Mouse (Mus musculus): Measurements from ENCODE around the gene 4930503B20Rik. TPM values are rescaled to one million over a fixed set of nuclear protein-coding genes. Genes with fewer than 3 reads are reported as not detected.

Gene 4930503B20Rik
- total RNA-seq (2021), result not detected

GRCm38 (mm10) chr3:146651217-146651616, at the start of gene 4930503B20Rik:
Gene 4930503B20Rik (minus strand): TSS chr3:146651317.
- DNase-seq (ENCODE audit: extremely low spot score in 1 of 2, low spot score in 2 of 2), result no peak
- intact Hi-C loops (cut with DNase I), result no loop called here

GRCm38 (mm10) chr3:146700051-146700450, 48.9 kb upstream of the 4930503B20Rik start:
- DNase-seq (ENCODE audit: extremely low spot score in 1 of 2, low spot score in 2 of 2), result no peak
- intact Hi-C loops (cut with DNase I), result no loop called here

DNA sequence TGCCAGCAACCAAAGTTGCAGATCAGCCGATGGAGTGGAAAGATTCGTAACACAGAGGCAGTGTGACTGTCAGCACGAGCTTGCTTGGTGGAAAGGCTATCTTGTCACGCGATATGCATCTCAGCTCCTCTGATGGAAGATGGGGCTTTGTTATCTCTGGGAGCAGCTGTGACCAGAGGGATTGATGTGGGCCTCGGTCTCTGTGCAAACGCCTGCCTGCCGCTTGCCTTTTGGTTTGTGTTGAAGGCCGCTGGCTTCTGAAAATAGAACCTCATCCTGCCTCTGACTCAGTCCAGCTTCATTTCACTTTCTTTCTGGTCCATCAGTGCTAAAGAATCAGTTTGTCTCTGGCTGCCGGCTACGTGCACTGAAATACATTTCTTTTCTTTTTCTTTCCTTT, 47.9 kb upstream of the 4930503B20Rik start:
- no peak for DNase-seq (ENCODE audit: extremely low spot score in 1 of 2, low spot score in 2 of 2)

GRCm38 (mm10) chr3:146692547-146692946, 41.4 kb upstream of the 4930503B20Rik start:
- intact Hi-C loops (cut with DNase I), result no loop called here
- DNase-seq (ENCODE audit: extremely low spot score in 1 of 2, low spot score in 2 of 2), result no peak

More for the DNA sequence above, 47.9 kb upstream of the 4930503B20Rik start:
- intact Hi-C loops (cut with DNase I), result no loop called here

DNA sequence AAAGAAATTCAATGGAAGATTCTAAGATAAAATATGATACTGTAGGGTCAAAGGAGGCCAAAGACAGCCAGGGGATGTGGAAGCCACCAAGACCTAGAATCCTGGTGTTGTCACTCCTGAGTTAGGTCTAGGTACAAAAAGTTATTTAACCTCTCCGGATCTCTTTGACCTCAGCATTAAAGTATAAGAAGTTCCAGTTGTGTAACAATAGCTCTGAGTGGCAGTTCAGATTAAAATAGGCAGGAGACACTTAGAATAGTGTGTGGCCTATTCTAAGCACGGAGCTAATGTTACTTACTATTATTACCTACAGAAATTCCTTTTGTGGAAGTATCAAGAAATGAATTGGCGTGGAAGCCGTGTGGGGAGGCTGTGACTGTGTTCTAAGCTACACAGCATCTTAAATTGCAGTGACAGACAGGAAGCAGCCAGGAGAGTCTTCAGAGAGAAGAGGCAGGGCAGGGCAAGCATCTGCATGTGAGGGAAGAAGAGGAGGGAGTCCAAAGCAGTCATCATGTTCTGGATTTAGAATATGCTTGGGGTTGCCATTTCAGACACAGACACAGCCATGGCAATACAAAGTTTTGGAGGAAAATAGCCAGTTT, 36.1 kb upstream of the 4930503B20Rik start:
- intact Hi-C loops (cut with DNase I), result loop anchor here (10.0 kb wide), 1 partner anchor 62 kb away; no protein-coding TSS in a partner anchor

GRCm38 (mm10) chr3:146686428-146686827, 35.3 kb upstream of the 4930503B20Rik start:
- DNase-seq (ENCODE audit: extremely low spot score in 1 of 2, low spot score in 2 of 2), result no peak
- intact Hi-C loops (cut with DNase I), result loop anchor here (10.0 kb wide), 1 partner anchor 62 kb away; no protein-coding TSS in a partner anchor

More for the DNA sequence above, 36.1 kb upstream of the 4930503B20Rik start:
- no peak for DNase-seq (ENCODE audit: extremely low spot score in 1 of 2, low spot score in 2 of 2)

DNA sequence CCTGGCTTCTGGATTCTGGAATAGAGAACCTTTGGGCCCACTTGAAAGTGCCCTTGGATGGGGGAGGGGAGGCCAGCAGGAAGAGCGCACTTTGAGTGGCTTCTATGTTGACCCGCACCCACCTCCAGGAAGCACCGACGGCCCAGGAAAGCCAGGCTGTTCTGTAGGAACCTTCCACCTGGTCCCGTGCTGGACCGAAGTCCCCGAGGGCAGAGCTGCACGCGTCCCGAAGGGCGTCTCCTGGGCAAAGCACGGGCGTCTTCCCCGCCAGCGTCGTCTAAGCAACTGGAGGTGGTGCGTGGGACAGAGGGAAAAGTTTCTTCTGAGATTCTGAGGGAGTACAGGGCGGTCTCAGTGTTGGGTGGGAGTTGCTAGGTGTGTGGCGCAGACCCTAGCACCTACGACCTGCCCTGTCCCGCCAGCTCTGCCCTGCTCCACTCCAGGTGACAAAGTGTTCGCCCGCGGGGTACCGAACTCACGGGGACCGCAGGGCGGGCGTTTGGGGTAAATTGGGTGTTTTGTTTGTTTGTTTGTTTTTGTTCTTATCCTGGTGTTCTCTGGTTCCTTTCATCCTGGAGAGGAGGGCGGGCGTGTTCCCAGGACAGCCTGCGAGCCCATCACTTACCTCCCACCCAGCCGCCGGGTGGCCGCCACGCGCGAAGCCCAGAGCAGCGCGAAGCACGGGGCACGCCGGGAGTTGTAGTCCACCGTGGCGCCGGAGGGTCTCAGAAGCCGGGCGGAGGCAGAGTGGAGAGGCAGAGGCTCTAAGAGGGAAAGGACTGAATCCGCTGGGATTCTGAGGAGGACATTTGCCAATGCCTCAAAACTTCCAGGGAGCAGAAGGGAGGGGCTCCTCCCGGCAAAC, 33.9 kb upstream of the 4930503B20Rik start, which contains the start of gene Samd13:
Samd13 (minus strand) TSS at position 782 of the 865 bp plus-strand sequence.
- peak; percentile 55 to 86 for DNase-seq (ENCODE audit: extremely low spot score in 1 of 2, low spot score in 2 of 2)
- intact Hi-C loops (cut with DNase I), result loop anchor here (10.0 kb wide), 1 partner anchor 60 kb away; no protein-coding TSS in a partner anchor

GRCm38 (mm10) chr3:146683095-146683494, 32.0 kb upstream of the 4930503B20Rik start:
- intact Hi-C loops (cut with DNase I), result loop anchor here (10.0 kb wide), 1 partner anchor 58 kb away; no protein-coding TSS in a partner anchor
- no peak for DNase-seq (ENCODE audit: extremely low spot score in 1 of 2, low spot score in 2 of 2)

DNA sequence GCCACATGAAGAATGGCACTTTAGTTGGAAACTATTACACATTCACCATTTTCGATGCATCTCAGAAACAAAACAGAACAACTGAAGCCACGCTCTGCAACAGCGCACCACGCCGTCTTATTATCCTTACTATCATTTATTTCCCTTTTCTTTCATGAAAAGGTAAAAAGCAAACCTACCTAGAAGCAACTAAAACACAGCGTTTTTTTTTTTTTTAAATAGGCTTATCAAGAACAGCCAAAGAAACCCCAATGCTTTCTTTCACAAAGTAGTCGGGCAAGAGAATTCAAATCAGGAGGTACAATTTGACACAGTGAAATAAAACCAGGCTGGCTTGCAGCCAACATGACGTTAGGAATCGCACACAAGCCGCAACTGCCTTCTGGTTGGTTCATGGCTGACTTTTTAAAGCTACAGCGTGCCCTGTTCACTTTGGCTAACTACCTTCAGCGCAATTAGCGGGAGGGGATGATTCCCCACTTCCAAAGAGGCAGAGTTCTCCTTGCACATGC, 31.1 kb upstream of the 4930503B20Rik start:
- intact Hi-C loops (cut with DNase I), result loop anchor here (10.0 kb wide), 1 partner anchor 57 kb away; no protein-coding TSS in a partner anchor
- peak; percentile 71 to 73 for DNase-seq (ENCODE audit: extremely low spot score in 1 of 2, low spot score in 2 of 2)

DNA sequence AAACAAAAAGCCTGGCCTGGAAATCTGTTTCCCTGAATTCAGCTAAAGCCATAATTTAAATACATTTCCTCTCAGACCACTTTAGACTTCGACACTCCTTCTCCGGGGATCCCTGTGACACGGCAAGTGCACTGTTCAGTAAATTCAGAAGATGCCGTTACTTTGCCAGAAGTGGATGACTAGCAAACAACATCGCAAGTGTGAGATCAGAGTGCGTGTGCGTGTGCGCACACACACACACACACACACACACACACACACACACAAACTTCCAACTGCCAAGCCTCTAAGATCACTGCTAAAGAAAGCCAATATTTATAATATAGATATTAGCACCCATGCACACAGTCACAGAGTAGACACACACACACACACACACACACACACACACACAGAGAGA, 30.6 kb upstream of the 4930503B20Rik start:
- no peak for DNase-seq (ENCODE audit: extremely low spot score in 1 of 2, low spot score in 2 of 2)
- intact Hi-C loops (cut with DNase I), result loop anchor here (10.0 kb wide), 1 partner anchor 57 kb away; no protein-coding TSS in a partner anchor

DNA sequence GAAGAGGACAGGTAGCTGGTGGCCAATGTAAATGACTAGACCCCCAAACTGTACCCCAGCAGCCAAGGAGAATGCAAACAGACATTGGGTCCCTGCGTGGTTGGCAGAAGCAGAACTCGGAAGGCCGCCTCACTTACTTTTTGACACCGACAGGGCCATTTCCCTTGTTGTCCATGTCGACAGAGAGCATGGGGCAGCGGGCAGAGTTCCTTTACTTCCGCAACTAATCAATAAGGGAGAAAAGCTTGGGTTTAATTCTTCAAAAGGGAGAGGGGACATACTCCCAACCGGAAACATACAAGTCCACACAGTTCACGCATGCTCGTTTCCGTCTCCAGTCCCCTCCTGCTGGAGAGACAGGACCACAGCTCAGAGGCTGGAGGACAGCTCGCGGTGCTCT, 29.5 kb upstream of the 4930503B20Rik start:
- DNase-seq (ENCODE audit: extremely low spot score in 1 of 2, low spot score in 2 of 2), result no peak
- intact Hi-C loops (cut with DNase I), result loop anchor here (10.0 kb wide), 1 partner anchor 56 kb away; no protein-coding TSS in a partner anchor

GRCm38 (mm10) chr3:146679646-146680045, 28.5 kb upstream of the 4930503B20Rik start:
- intact Hi-C loops (cut with DNase I), result loop anchor here (10.0 kb wide), 1 partner anchor 55 kb away; no protein-coding TSS in a partner anchor

DNA sequence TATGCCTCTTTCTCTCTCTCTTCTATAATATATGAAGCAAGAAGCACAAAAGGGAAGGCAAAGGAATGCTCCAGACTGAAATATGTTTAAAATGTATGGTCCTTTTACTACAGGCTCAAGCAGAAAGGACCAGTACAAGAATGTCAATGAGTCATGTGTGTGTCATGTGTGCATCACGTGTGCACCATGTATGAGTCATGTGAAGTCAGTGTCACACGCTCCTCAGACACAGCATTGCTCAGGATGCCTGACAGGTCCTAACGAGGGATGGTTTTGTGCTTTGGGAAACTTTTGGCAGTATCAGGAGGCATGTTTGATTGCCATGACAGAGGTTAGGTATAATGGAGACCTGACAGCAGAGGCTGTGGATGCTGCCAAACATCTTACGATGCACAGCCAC, 25.1 kb upstream of the 4930503B20Rik start:
- intact Hi-C loops (cut with DNase I), result no loop called here
- DNase-seq (ENCODE audit: extremely low spot score in 1 of 2, low spot score in 2 of 2), result no peak

More at GRCm38 (mm10) chr3:146679646-146680045, 28.5 kb upstream of the 4930503B20Rik start:
- DNase-seq (ENCODE audit: extremely low spot score in 1 of 2, low spot score in 2 of 2), result peak in 1 of 2 experiments; percentile 38

GRCm38 (mm10) chr3:146675101-146675500, 24.0 kb upstream of the 4930503B20Rik start:
- no peak for DNase-seq (ENCODE audit: extremely low spot score in 1 of 2, low spot score in 2 of 2)
- intact Hi-C loops (cut with DNase I), result no loop called here

DNA sequence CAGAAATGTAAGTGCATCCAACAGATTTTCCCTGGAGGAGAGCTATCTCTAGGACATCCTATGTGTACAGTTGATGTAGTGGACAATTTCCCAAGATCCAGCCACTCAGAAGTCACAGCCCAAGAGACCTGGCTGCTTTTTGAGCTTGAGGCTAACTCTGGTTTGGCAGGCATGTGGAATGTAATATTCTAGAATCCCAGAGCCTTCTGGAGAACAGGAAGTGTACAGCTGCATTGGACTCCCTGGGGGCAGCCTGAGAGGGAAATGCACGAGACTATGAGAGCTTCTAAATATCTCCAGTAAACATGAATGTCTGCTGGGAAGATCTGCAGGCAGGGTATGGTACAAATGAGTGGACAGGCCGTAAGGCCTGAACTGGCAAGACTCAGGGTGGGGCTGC, 20.0 kb upstream of the 4930503B20Rik start:
- no peak for DNase-seq (ENCODE audit: extremely low spot score in 1 of 2, low spot score in 2 of 2)

DNA sequence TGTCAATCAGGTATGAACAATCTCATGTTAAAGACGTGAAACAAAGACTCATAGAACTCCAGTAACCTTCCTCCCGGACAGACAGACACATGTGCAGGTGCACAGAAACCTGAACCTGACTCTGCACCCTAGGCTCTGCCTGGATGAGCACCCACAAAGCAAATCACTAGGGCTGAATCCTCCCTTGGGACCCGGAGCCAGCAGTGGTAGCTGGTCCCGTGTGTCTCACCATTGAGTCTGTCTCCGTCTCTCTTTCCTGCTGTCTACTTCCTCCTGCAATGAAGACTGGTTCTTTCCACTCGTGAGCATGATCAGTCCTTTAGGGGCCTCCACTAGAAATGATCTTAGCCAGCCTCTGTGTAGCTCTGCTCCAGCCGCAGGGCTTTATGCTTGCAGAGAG, 10.8 kb upstream of the 4930503B20Rik start:
- intact Hi-C loops (cut with DNase I), result no loop called here

More for the DNA sequence above, 20.0 kb upstream of the 4930503B20Rik start:
- intact Hi-C loops (cut with DNase I), result no loop called here

DNA sequence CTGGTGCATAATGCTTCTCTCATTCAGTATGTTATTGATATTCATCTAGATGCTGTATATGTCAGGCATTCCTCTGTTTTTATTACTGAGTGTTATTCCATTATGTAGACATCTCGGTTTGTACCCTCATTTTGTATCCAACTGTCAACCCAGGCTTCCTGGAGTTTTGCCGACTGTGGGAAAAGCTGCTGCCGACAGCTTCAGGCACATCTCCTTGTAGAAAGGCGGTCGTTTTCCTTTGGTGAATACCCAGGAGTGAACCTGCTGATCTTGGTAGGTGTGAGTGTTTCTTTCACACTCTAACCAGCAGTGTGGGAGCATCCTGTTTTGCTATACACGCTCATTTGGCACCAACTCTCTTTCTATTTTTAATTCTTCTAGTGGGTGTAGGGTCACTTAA, 9.9 kb upstream of the 4930503B20Rik start:
- DNase-seq (ENCODE audit: extremely low spot score in 1 of 2, low spot score in 2 of 2), result no peak
- intact Hi-C loops (cut with DNase I), result no loop called here

More for the DNA sequence above, 10.8 kb upstream of the 4930503B20Rik start:
- DNase-seq (ENCODE audit: extremely low spot score in 1 of 2, low spot score in 2 of 2), result no peak

- intact Hi-C loops (cut with DNase I), result no loop called here
- DNase-seq (ENCODE audit: extremely low spot score in 1 of 2, low spot score in 2 of 2), result no peak
Measured at GRCm38 (mm10) chr3:146659321-146659720, 8.2 kb upstream of the 4930503B20Rik start.

- intact Hi-C loops (cut with DNase I), result no loop called here
Measured at GRCm38 (mm10) chr3:146658061-146658639, 7.0 kb upstream of the 4930503B20Rik start.

More at GRCm38 (mm10) chr3:146658061-146658639, 7.0 kb upstream of the 4930503B20Rik start:
- DNase-seq (ENCODE audit: extremely low spot score in 1 of 2, low spot score in 2 of 2), result no peak
